Mouse (Mus musculus) left cerebral cortex, adult 11 months (tissue): Measurements from ENCODE around the gene Syt11.
"Not testable (repeated sequence)": the region's sequence is repeated elsewhere in the genome, so short reads cannot be mapped to it uniquely, and the experiment has no call there.

ENCODE experiments used
- DNase-seq: peaks from one replicate; pipeline ENCODE4 v3.0.0; 2022; ENCODE audit warnings: low spot score

Gene Syt11

GRCm38 (mm10) chr3:88736556-88736955, 38.4 kb downstream of the Syt11 start:
- no peak for DNase-seq

GRCm38 (mm10) chr3:88719098-88719497, 55.9 kb downstream of the Syt11 start:
- no peak for DNase-seq

GRCm38 (mm10) chr3:88717831-88718230, 57.1 kb downstream of the Syt11 start:
- no peak for DNase-seq

GRCm38 (mm10) chr3:88717198-88717798, 57.7 kb downstream of the Syt11 start:
- no peak for DNase-seq

GRCm38 (mm10) chr3:88716399-88717197, 58.4 kb downstream of the Syt11 start, which contains the start of gene Rit1:
Gene Rit1, plus strand, starts transcription at chr3:88716838.
- peak; percentile 66 for DNase-seq

- not testable (repeated sequence) for DNase-seq
These were observed 59.2 kb downstream of the Syt11 start for GRCm38 (mm10) chr3:88715716-88716115.

GRCm38 (mm10) chr3:88714725-88715124, 60.2 kb downstream of the Syt11 start:
- DNase-seq: no peak

GRCm38 (mm10) chr3:88713709-88714108, 61.3 kb downstream of the Syt11 start:
- no peak for DNase-seq

GRCm38 (mm10) chr3:88701222-88701621, 73.7 kb downstream of the Syt11 start:
- DNase-seq: no peak

- DNase-seq: no peak
These were observed 74.7 kb downstream of the Syt11 start for GRCm38 (mm10) chr3:88700247-88700646.

GRCm38 (mm10) chr3:88698834-88699233, 76.1 kb downstream of the Syt11 start:
- no peak for DNase-seq

GRCm38 (mm10) chr3:88698051-88698450, 76.9 kb downstream of the Syt11 start:
- no peak for DNase-seq

- no peak for DNase-seq
These were observed 79.4 kb downstream of the Syt11 start for GRCm38 (mm10) chr3:88695545-88695944.
